Mouse (Mus musculus): Measurements from ENCODE around the gene 1700067K01Rik.

Gene 1700067K01Rik

DNA sequence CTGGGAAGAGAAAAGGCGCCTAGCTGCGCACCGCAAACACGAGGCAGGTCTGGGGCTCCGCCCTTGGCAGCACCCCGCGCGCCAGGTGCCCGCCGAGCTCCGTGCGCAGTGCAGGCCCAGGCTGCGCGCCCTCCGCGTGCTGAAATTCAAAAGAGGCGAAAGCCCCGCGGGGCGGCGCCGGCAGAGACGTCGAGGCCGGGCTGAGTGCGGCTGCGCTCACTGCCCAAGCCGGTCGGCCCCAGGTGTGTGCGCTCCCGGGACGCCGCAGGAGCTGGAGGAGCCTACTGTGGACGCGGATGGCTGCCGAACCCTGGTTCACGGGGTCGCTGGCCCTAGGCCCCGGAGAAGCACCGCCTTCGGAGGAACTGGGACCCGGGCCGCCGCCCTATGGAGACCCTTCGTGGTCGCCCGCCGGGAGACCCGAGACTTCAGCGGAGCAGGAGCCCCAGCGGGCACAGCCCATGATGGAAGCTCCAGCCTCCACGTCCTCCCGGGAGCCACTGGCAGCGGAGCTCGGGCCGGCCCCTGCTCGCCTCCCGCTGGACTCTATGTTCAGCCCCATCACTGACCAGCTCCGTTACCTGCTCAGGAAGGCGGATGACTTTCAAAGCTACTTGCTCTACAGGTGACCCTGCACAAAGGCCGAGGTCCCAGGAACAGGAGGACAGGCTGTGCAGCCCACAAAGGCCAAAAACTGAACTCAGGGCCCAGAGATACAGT lies at the start of gene 1700067K01Rik:
TSS of gene 1700067K01Rik (plus strand) at position 222 of the 720 bp plus-strand sequence.
- DNase-seq (ENCODE audit: low spot score in 2 of 2) = no peak

- no peak for DNase-seq (ENCODE audit: low spot score in 2 of 2)
Observed at GRCm38 (mm10) chr8:83954749-83955105, 46.6 kb upstream of the 1700067K01Rik start.

GRCm38 (mm10) chr8:83955106-83955957 lies 46.0 kb upstream of the 1700067K01Rik start, which contains the start of the genes Gm10644 and Asf1b:
Gm10644 (minus strand) TSS chr8:83955205.
Asf1b (plus strand) TSS chr8:83955507.
- DNase-seq (ENCODE audit: low spot score in 2 of 2) = peak; percentile 85 to 96

- no peak for DNase-seq (ENCODE audit: low spot score in 2 of 2)
Observed at GRCm38 (mm10) chr8:83955958-83956218, 45.4 kb upstream of the 1700067K01Rik start.

DNA sequence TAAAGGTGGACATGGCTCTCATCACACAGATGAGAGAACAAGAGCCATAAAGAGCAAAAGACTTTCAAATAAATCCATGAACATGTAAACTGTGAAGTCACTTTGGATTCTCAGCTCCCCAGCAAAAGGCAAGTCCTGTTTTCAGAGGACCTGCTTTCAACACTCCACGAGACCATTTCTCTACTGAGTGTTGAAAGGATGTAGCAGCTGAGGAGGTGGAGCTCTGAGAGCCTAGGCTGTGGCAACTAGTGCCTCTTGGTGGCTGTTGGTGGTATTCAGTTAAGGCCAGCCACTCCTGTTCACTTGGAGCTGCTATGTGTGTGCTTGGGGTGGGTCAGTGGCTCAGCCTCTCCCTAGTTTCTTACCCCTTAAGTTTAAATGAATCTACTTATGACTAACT lies 44.5 kb upstream of the 1700067K01Rik start:
- no peak for DNase-seq (ENCODE audit: low spot score in 2 of 2)

DNA sequence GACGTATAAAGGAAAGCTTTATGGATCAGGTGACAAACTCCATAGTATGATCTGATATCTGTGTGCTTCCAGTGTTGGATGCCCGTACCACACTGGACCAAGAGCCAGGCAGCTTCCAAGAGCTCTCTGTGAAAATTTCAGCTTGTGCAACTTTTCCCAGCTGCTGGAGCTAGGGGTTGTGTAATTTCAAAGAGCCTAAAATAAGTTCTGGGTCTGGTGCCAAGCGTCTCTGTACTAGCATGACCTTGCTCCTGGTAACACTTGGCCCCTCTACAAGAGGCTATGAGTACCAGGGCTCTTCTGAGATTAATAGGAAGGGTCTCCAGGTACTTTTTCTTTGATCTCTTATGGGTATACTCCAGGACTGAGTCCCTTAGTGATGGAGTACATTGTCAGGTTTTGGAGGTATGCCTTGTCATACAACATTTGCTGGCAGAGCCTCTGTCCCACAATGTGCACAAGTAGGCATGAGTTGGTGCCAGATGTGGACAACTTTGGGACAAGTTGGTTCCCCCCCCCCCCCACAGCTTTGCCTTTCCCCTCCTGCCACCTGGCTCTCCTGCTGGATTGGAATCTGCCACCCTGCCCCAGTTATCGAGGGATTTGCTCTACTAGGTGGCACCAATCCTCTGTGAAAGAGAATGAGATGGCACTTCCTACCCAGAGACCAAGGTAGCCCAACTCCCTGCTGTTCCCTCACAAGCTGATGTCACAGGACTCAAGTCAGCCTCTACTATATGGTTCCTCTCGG lies 37.1 kb upstream of the 1700067K01Rik start:
- no peak for DNase-seq (ENCODE audit: low spot score in 2 of 2)

DNA sequence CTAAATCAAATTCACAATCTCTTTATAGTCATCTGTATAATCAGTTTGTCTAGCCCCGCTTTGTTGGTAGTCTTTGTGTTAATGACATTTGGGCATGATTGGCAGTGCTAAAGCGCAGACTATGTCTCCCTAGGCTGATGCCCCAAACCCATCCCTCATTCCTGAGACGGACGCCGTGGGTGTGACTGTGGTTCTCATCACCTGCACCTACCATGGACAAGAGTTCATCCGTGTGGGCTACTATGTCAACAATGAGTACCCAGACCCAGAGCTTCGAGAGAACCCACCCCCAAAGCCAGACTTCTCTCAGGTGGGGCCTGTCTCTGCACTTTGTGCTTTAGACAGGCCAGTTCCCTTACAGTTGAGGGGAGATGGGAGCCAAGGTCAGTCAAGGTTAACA lies 33.6 kb upstream of the 1700067K01Rik start:
- DNase-seq (ENCODE audit: low spot score in 2 of 2) = no peak

DNA sequence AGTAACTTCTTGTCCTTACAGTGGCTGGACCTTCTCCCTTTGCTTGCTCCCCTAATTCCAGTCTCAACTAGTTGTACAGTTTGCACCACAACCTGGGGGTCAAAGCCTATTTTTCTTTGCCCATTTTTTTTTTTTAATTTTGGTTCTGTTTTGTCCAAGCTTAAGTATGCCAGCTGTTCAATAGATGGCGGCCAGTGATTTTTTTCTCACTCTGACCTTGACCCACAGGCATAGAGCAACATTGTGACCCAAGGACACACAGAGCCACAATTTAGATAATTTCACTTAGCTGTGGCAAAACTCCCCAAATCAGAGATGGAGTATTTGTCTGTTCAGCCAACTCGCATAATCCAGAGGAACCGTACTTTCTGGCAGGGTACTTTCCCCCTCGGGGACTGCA lies 30.2 kb upstream of the 1700067K01Rik start:
- no peak for DNase-seq (ENCODE audit: low spot score in 2 of 2)

GRCm38 (mm10) chr8:83971661-83972060 lies 29.6 kb upstream of the 1700067K01Rik start:
- DNase-seq (ENCODE audit: low spot score in 2 of 2) = no peak

- DNase-seq (ENCODE audit: low spot score in 2 of 2) = peak; percentile 86 to 98
Observed at GRCm38 (mm10) chr8:83972150-83973120, 28.9 kb upstream of the 1700067K01Rik start, which contains the start of gene Prkaca. Prkaca (plus strand) TSS chr8:83972993.

DNA sequence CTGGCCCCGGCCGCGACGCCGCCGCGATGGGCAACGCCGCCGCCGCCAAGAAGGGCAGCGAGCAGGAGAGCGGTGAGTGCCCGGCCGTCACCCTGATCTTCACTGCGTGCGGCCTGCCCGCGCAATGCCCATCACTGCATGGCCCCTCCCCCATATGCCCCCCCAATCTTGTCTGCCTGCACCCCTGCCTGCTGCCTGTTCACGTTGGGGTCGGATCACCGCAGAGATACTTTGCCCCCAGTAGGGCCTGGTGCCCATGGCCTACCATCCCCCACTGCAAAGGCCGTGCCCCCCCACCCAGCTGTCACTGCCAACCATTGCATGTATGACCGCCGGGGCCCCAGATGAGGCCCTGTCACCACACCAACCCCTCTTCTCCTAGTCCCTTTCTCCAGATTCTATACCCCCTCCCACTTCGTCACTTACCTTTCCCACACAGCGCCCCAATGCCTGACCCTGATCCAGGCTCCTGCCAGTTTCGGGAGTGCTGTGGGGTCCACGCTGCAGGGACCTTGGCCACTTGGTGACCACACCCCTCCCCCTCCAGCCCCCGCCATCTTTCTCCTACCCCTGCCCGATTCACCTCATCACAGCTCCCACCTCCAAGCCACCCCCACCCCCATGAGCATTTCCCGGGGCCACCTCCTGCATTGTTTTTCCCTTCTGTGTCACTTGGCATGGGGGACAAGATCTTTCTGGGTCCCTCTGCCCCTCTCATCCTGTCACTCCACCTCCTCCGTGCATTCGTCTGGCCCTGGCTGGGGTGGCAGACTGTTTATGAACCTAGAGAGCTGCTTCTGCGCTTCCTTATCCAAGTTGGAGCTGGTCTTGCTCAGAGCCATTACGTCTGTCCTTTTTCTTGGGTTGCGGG lies 27.9 kb upstream of the 1700067K01Rik start:
- DNase-seq (ENCODE audit: low spot score in 2 of 2) = no peak

DNA sequence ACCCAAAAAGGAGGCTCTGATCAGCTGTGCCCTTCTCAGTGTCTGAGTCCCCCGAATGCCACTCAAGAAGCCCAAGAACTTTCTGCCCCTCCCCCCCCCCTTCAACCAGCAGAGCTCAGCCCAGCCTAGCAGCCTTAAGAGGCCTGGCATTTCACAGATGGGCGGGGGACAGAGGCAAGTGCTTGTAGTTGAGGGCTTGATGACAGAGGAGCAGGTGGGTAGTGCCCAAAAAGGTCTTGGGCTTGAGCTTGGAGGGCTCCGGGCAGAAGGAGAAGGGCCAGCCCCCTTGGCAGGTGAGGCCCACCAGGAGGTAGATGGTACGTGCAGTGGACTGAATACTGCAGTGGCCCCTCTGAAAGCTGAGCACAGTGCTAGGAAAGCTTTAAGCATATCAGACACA lies 26.8 kb upstream of the 1700067K01Rik start:
- DNase-seq (ENCODE audit: low spot score in 2 of 2) = no peak

- no peak for DNase-seq (ENCODE audit: low spot score in 2 of 2)
Observed at GRCm38 (mm10) chr8:83976101-83976630, 25.1 kb upstream of the 1700067K01Rik start.

GRCm38 (mm10) chr8:83976779-83977350 lies 24.4 kb upstream of the 1700067K01Rik start:
- no peak for DNase-seq (ENCODE audit: low spot score in 2 of 2)

- no peak for DNase-seq (ENCODE audit: low spot score in 2 of 2)
Observed at GRCm38 (mm10) chr8:83977646-83978045, 23.7 kb upstream of the 1700067K01Rik start.

DNA sequence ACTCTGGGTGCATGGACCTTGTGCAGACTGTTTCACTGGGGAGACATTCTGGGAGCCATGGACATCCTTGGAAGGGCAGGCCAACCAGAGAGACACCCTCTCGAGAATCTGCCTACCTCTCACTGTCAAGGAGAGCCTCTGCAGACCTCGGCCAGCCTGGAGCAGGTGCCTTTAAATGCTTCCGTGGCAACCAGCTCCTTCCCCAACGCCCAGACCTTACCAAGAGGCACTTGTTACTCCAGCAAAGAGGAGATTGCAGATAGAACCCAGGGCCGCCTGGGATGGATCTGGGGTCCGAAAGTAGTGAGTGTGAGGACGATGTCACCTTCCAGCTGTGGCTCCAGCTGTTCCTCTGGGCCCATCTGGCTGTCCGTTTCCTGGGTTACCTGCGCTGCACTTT lies 23.1 kb upstream of the 1700067K01Rik start:
- no peak for DNase-seq (ENCODE audit: low spot score in 2 of 2)

GRCm38 (mm10) chr8:83980250-83980649 lies 21.1 kb upstream of the 1700067K01Rik start:
- no peak for DNase-seq (ENCODE audit: low spot score in 2 of 2)

DNA sequence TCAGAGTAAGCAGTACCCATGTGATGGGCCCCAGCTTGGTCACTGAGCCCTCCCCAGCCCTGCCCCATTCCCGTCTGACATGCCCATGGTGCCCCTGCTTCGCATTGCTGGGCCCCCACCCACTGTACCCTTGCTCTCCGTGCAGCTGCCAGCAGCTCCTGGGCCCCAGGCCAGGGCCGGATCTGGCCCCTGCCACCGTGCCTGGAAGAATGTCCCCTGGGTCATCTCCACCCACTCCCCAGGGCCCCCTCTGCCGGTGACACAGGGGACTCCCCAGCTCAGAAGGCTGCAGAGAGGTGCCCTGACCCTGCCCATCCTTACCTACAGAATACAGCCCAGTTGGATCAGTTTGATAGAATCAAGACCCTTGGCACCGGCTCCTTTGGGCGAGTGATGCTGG lies 20.5 kb upstream of the 1700067K01Rik start:
- no peak for DNase-seq (ENCODE audit: low spot score in 2 of 2)

GRCm38 (mm10) chr8:83981533-83981932 lies 19.8 kb upstream of the 1700067K01Rik start:
- no peak for DNase-seq (ENCODE audit: low spot score in 2 of 2)

GRCm38 (mm10) chr8:83982449-83982848 lies 18.9 kb upstream of the 1700067K01Rik start:
- no peak for DNase-seq (ENCODE audit: low spot score in 2 of 2)

Data from urinary bladder, adult 18-20 months (tissue).